In genomic region chr6:104312993-104313392, GRCm38 (mm10) we compare ENCODE assay signal across 10 mouse cellular contexts.
DNase-seq lines count a peak whose midpoint lies in the region; ATAC-seq and TF ChIP-seq lines count a peak whose summit lies in the region.
"Had no signal": no experiment of that assay in that cellular context is flagged by ENCODE, and none has a peak within 500 bp of the region (broad histone marks: within the 10 kb centered on the region; RNA-seq: fewer than 3 reads in every experiment).

No protein-coding gene starts in this region.

- no peak overlapping the region for H3K9ac ChIP-seq in forebrain, embryonic 12.5 days
- no peak overlapping the region for H3K9ac ChIP-seq in neural tube, embryonic 13.5 days
- H3K9ac ChIP-seq in heart, embryonic 11.5 days (ENCODE audit: low read depth, low read length), result no peak overlapping the region

- intact Hi-C loops in heart, postnatal 10 days (cut with DNase I), result no loop called here

- no peaks in the 10 kb centered on the region for H3K9me3 ChIP-seq in forebrain, embryonic 12.5 days
- H3K9me3 ChIP-seq in neural tube, embryonic 13.5 days, result no peaks in the 10 kb centered on the region
- H3K9me3 ChIP-seq in heart, embryonic 11.5 days (replicated peaks; ENCODE audit: control insufficient read depth, low read length), result no peaks in the 10 kb centered on the region
- H3K9me3 ChIP-seq: G1E had no signal

- no peaks in the 10 kb centered on the region for H3K36me3 ChIP-seq in forebrain, embryonic 12.5 days (replicated peaks)
- H3K36me3 ChIP-seq in neural tube, embryonic 13.5 days, result no peaks in the 10 kb centered on the region
- H3K36me3 ChIP-seq in heart, embryonic 11.5 days (ENCODE audit: control insufficient read depth, insufficient read depth, low read length), result no peaks in the 10 kb centered on the region
- H3K36me3 ChIP-seq: G1E had no signal

- no peak overlapping the region for H3K27ac ChIP-seq in forebrain, embryonic 12.5 days
- H3K27ac ChIP-seq in layer of hippocampus, adult 2 months, result no peak overlapping the region
- H3K27ac ChIP-seq in neural tube, embryonic 13.5 days (replicated peaks), result no peak overlapping the region
- no peak overlapping the region for H3K27ac ChIP-seq in heart, embryonic 11.5 days (ENCODE audit: low read depth, low read length)

- no peaks in the 10 kb centered on the region for H3K4me1 ChIP-seq in forebrain, embryonic 12.5 days
- no peaks in the 10 kb centered on the region for H3K4me1 ChIP-seq in neural tube, embryonic 13.5 days (replicated peaks)
- no peaks in the 10 kb centered on the region for H3K4me1 ChIP-seq in heart, embryonic 11.5 days (ENCODE audit: control insufficient read depth, insufficient read depth, low read length)

- 37% methylated on average over 3 of the region's 3 CpGs for WGBS in forebrain, embryonic 12.5 days
- 28% methylated on average over 3 of the region's 3 CpGs for WGBS in neural tube, embryonic 13.5 days
- WGBS in heart, embryonic 11.5 days (ENCODE audit: insufficient replicate concordance), result 70% methylated on average over 3 of the region's 3 CpGs

- peak; percentile 95 for DNase-seq in cerebellum, adult 8-10 months
- peak; percentile 16 to 29 for DNase-seq in layer of hippocampus, adult 2 months (ENCODE audit: low spot score in 2 of 2)
- DNase-seq in urinary bladder, postnatal 36 days (ENCODE audit: low spot score in 2 of 2), result no peak
- DNase-seq in heart, postnatal 10 days, result no peak
- DNase-seq in urinary bladder, postnatal 25 days (ENCODE audit: low spot score), result no peak
- DNase-seq: thymus, postnatal 25 days had no signal

- H3K4me3 ChIP-seq in forebrain, embryonic 12.5 days (replicated peaks), result no peak overlapping the region
- H3K4me3 ChIP-seq in layer of hippocampus, adult 2 months, result no peak overlapping the region
- no peak overlapping the region for H3K4me3 ChIP-seq in neural tube, embryonic 13.5 days
- H3K4me3 ChIP-seq in heart, embryonic 11.5 days (ENCODE audit: low read depth, low read length), result no peak overlapping the region

- peak; percentile 87; the same call in 1 of the 2 replicates for ATAC-seq in forebrain, embryonic 12.5 days (ENCODE audit: low FRiP score)
- ATAC-seq in neural tube, embryonic 13.5 days (ENCODE audit: low read depth), result peak; percentile 56; the same call in 1 of the 2 replicates
- no peak for ATAC-seq in heart, embryonic 11.5 days (replicated peaks; ENCODE audit: insufficient number of reproducible peaks, low FRiP score, low TSS enrichment)

- H3K27me3 ChIP-seq in forebrain, embryonic 12.5 days, result no peaks in the 10 kb centered on the region
- H3K27me3 ChIP-seq in neural tube, embryonic 13.5 days, result no peaks in the 10 kb centered on the region
- no peaks in the 10 kb centered on the region for H3K27me3 ChIP-seq in heart, embryonic 11.5 days (ENCODE audit: control insufficient read depth, insufficient read depth, low read length)

- TF ChIP-seq CTCF in layer of hippocampus, adult 2 months (conservative IDR thresholded peaks at IDR 0.05), result no peak

- no peak overlapping the region for H3K4me2 ChIP-seq in forebrain, embryonic 12.5 days
- H3K4me2 ChIP-seq in neural tube, embryonic 13.5 days, result no peak overlapping the region
- no peak overlapping the region for H3K4me2 ChIP-seq in heart, embryonic 11.5 days

Comparison
In these comparisons a context has a peak if more than half of its experiments do, and no peak if none do; other contexts are left out.
1. DNase-seq: peak in cerebellum, adult 8-10 months (single experiment) and layer of hippocampus, adult 2 months (2 of 2); none in urinary bladder, postnatal 36 days (0 of 2), heart, postnatal 10 days (0 of 2) and urinary bladder, postnatal 25 days (single experiment).